Mouse (Mus musculus) kidney, adult 2 months (tissue): ENCODE data around the gene Ptpre.

ENCODE experiments used
- CTCF ChIP-seq: fragments of 200-500 bp; conservative IDR thresholded peaks from 2 replicates; pipeline ENCODE4 v1.5.1; 2011; ENCODE audit warnings: low read depth, mild to moderate bottlenecking, control low read depth, low read length, moderate library complexity, mixed read lengths; ENCODE audit not compliant: insufficient read depth, insufficient read length
- POLR2A ChIP-seq: fragments of 200-500 bp; IDR thresholded peaks from one replicate; pipeline ENCODE4 v1.6.1; 2011; ENCODE audit warnings: low read depth, low read length, control low read depth

- TF ChIP-seq CTCF (no peak), POLR2A (no peak)
Measured at GRCm38 (mm10) chr7:135734911-135735646, 197.8 kb downstream of the Ptpre start.
